ENCODE assay signal across 9 mouse cellular contexts in genomic region chr9:61385753-61386152, GRCm38 (mm10). TPM values are rescaled to one million over a fixed set of nuclear protein-coding genes. Genes with fewer than 3 reads are reported as not detected.
DNase-seq lines count a peak whose midpoint lies in the region; ATAC-seq lines count a peak whose summit lies in the region.
"Had no signal": no experiment of that assay in that cellular context is flagged by ENCODE, and none has a peak within 500 bp of the region (broad histone marks: within the 10 kb centered on the region; RNA-seq: fewer than 3 reads in every experiment).

No protein-coding gene starts in this region.

- DNase-seq in layer of hippocampus, adult 9-11 months: peak; percentile 64
- DNase-seq in layer of hippocampus, adult 9-10 months (ENCODE audit: low spot score): no peak
- peak; percentile 24 to 62 for DNase-seq in natural killer cell, adult 2 months (ENCODE audit: low spot score in 2 of 2)
- DNase-seq in adrenal gland, postnatal 36 days: no peak
- no peak for DNase-seq in embryo, embryonic 11 days
- DNase-seq in left cerebral cortex, adult 18-20 months (ENCODE audit: low spot score in 2 of 2): no peak

- peaks cover 94% of the 10 kb centered on the region for H3K4me1 ChIP-seq in embryonic facial prominence, embryonic 12.5 days
- peaks cover 97% of the 10 kb centered on the region for H3K4me1 ChIP-seq in limb, embryonic 13.5 days

- ATAC-seq in embryonic facial prominence, embryonic 12.5 days (ENCODE audit: insufficient number of reproducible peaks, insufficient read depth, low FRiP score, low TSS enrichment): no peak
- ATAC-seq in limb, embryonic 13.5 days (ENCODE audit: low FRiP score, low read depth): peak; percentile 7; the same call in 1 of the 2 replicates

- H3K4me3 ChIP-seq in embryonic facial prominence, embryonic 12.5 days: no peak overlapping the region
- no peak overlapping the region for H3K4me3 ChIP-seq in limb, embryonic 13.5 days
- H3K4me3 ChIP-seq: embryonic facial prominence, embryonic 13.5 days had no signal

- peaks cover 40% of the 10 kb centered on the region for H3K36me3 ChIP-seq in embryonic facial prominence, embryonic 12.5 days
- peaks cover 85% of the 10 kb centered on the region for H3K36me3 ChIP-seq in limb, embryonic 13.5 days

- no peak overlapping the region for H3K9ac ChIP-seq in embryonic facial prominence, embryonic 12.5 days
- H3K9ac ChIP-seq in limb, embryonic 13.5 days: no peak overlapping the region
- H3K9ac ChIP-seq: embryonic facial prominence, embryonic 13.5 days had no signal

- H3K27me3 ChIP-seq in embryonic facial prominence, embryonic 12.5 days: no peaks in the 10 kb centered on the region
- no peaks in the 10 kb centered on the region for H3K27me3 ChIP-seq in limb, embryonic 13.5 days
- H3K27me3 ChIP-seq: embryonic facial prominence, embryonic 13.5 days had no signal

- H3K9me3 ChIP-seq in embryonic facial prominence, embryonic 12.5 days: no peaks in the 10 kb centered on the region
- no peaks in the 10 kb centered on the region for H3K9me3 ChIP-seq in limb, embryonic 13.5 days
- H3K9me3 ChIP-seq: embryonic facial prominence, embryonic 13.5 days had no signal

- 8% methylated on average over 8 of the region's 8 CpGs for WGBS in embryonic facial prominence, embryonic 12.5 days
- 24% methylated on average over 8 of the region's 8 CpGs for WGBS in limb, embryonic 13.5 days

- peak overlapping the region; percentile 21; the same call in 1 of the 2 replicates for H3K4me2 ChIP-seq in embryonic facial prominence, embryonic 12.5 days (replicated peaks)
- peak overlapping the region; percentile 44 for H3K4me2 ChIP-seq in limb, embryonic 13.5 days (replicated peaks)

- H3K27ac ChIP-seq in embryonic facial prominence, embryonic 12.5 days: no peak overlapping the region
- no peak overlapping the region for H3K27ac ChIP-seq in limb, embryonic 13.5 days
- H3K27ac ChIP-seq: embryonic facial prominence, embryonic 13.5 days had no signal

RNA-seq across cellular contexts. Expression of gene Tle3, which starts 13.6 kb away (rescaled TPM):
- 51.8 and 58.3 TPM in 2 replicates for polyA plus RNA-seq in embryonic facial prominence, embryonic 12.5 days (2016; fragmentation: Nextera tagmentation; extraction: Ambion mirVana)
- 50.1 and 50.6 TPM in 2 replicates for polyA plus RNA-seq in limb, embryonic 13.5 days (2015; fragmentation: Nextera tagmentation; extraction: Ambion mirVana)
- total RNA-seq in adrenal gland, postnatal 36 days (2021): 100 to 1,000 TPM; 121 to 144 TPM
- 10 to 100 TPM; 54.3 to 58.3 TPM for total RNA-seq in left cerebral cortex, adult 18-20 months (2021)

Comparison
In these comparisons a context has a peak if more than half of its experiments do, and no peak if none do; other contexts are left out.
1. DNase-seq: peak in layer of hippocampus, adult 9-11 months (single experiment) and natural killer cell, adult 2 months (2 of 2); none in layer of hippocampus, adult 9-10 months (single experiment), adrenal gland, postnatal 36 days (0 of 2), embryo, embryonic 11 days (single experiment) and left cerebral cortex, adult 18-20 months (0 of 2).